Mouse (Mus musculus) brain, embryonic 18.5 days (tissue): ENCODE results near the gene Olfr1057.
"Not testable (repeated sequence)": the region's sequence is repeated elsewhere in the genome, so short reads cannot be mapped to it uniquely, and the experiment has no call there.

Experiments
- DNase-seq: peaks from one replicate; pipeline ENCODE4 v3.0.0-alpha.2; 2012; ENCODE audit warnings: low read depth, low spot score

Gene Olfr1057

GRCm38 (mm10) chr2:86378293-86378692 lies at the start of gene Olfr1057:
Olfr1057 (minus strand) TSS chr2:86378393.
- DNase-seq = no peak

- DNase-seq = not testable (repeated sequence)
These were observed 48.5 kb upstream of the Olfr1057 start, which contains the start of gene Olfr1062 for GRCm38 (mm10) chr2:86426649-86427048. Olfr1062 (minus strand) TSS chr2:86426749.

- no peak for DNase-seq
These were observed 35.8 kb upstream of the Olfr1057 start, which contains the start of gene Olfr1061 for GRCm38 (mm10) chr2:86413950-86414349. Olfr1061 (minus strand) TSS chr2:86414050.

GRCm38 (mm10) chr2:86395114-86395513 lies 16.9 kb upstream of the Olfr1057 start:
- DNase-seq = no peak

- not testable (repeated sequence) for DNase-seq
These were observed 10.3 kb upstream of the Olfr1057 start, which contains the start of gene Olfr1058 for GRCm38 (mm10) chr2:86388461-86388860. Olfr1058 (minus strand) TSS chr2:86388561.

- DNase-seq = not testable (repeated sequence)
These were observed 11.9 kb downstream of the Olfr1057 start for GRCm38 (mm10) chr2:86366342-86366741.

- DNase-seq = no peak
These were observed 15.8 kb downstream of the Olfr1057 start, which contains the start of gene Olfr1056 for GRCm38 (mm10) chr2:86362369-86362768. Olfr1056 (minus strand) TSS chr2:86362469.

- not testable (repeated sequence) for DNase-seq
These were observed 26.4 kb downstream of the Olfr1057 start for GRCm38 (mm10) chr2:86351751-86352150.

GRCm38 (mm10) chr2:86350184-86350583 lies 28.0 kb downstream of the Olfr1057 start, which contains the start of gene Olfr1055:
Olfr1055 (minus strand) TSS chr2:86350284.
- DNase-seq = no peak

GRCm38 (mm10) chr2:86335333-86335732 lies 42.9 kb downstream of the Olfr1057 start, which contains the start of gene Olfr1054:
Olfr1054 (minus strand) TSS chr2:86335433.
- DNase-seq = no peak
